Mouse (Mus musculus) urinary bladder, adult 2 months (tissue): Measurements from ENCODE around the gene Wnt3a. TPM values are rescaled to one million over a fixed set of nuclear protein-coding genes. Genes with fewer than 3 reads are reported as not detected.
"Not testable (repeated sequence)": the region's sequence is repeated elsewhere in the genome, so short reads cannot be mapped to it uniquely, and the experiment has no call there.

ENCODE experiments used
- DNase-seq: peaks from one replicate; pipeline ENCODE4 v3.0.0; 2022; ENCODE audit warnings: low spot score
- polyA plus RNA-seq: library from polyadenylated mRNA; depleted of rRNA; stranded (reverse); fragments of >200 nt; gene quantifications from 2 replicates; pipeline ENCODE4 v1.2.3, GENCODE M21; 2012

Wnt3a gene
- polyA plus RNA-seq, 1 experiment: 0.03 TPM

DNA sequence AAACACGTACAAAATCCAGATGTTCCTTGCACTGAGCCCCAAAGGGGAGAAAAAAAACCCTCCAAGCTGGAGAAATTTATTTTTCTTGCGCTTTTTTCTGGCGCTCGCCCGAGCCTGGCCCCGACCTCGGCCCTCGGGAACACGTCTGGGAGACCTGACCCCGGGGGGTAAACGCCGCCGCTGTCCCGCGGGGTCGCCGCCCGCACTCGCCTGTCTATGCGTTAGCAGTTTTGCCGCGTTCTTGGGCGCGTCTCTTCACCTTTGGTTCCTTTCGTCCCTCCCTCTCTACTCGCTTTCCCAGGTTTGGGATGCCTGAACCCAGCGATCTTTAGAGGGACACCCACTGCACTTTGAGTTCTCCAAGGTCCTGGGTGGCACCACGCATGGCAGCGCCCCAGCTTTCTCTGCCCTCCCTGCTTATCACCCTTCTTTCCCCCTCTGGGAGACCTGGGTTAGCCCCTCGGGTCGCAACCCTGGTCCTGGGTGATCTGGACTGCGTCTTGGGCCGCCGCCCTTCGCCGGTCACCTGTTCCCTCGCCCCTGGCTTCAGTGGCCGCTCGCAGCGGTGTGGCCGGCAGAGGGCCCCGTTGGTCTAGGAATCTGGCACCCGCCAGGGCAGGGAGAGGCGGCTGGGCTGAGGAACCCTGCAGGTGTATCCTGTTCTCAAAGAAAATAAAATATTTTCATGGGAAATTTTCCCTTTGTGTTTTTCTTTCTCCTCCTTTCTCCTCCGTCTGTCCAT is 17.0 kb upstream of the Wnt3a start:
- peak; percentile 81 for DNase-seq

DNA sequence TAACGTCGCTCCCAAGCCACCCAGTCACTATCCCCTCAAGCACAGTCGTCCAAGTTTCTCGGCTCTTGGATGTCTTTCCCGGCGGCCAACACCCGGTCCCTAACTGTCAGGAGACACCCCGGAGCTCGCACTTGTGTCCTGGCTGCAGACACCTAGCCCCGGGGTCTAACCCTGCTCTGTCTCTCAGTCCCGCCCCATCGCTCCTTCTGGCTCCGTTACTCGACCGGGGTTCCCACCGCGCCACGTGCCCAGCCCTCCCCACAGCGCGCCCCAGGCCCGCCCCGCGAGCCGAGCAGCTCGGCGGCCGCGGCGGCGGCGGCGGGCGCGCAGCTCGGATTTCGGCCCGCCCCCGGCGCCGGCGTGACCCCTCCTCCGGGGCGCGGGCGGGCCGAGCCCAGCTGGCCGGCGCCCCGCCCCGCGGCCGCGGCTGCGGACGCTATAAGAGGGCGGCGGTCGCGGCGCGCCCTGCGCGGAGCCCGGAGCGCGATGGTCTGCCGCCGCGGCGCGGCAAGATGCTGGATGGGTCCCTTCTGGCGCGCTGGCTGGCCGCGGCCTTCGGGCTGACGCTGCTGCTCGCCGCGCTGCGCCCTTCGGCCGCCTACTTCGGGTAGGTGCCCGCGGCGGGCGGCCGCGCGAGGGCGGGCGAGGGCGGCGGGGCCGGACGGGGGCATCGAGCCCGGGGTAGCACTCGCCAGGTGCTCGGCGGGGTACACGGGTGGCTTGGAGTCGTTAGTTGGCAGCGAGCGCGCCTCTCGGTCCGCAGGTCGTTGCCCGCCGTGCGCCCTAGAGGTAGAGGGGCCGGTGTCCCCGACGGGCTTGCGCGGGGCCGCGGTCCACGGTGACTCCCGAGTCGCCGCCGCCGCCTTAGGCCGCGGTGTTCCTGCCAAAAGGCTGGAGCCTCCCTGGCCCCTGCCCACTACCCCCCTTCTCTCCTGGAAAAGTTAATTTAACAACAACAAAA is 16.2 kb upstream of the Wnt3a start, which contains the start of gene Wnt9a:
Gene Wnt9a, plus strand, starts transcription at position 468 of the 961 bp plus-strand sequence.
- peak; percentile 76 for DNase-seq

- no peak for DNase-seq
Measured at GRCm38 (mm10) chr11:59305821-59306215, 15.3 kb upstream of the Wnt3a start.

- no peak for DNase-seq
Measured at GRCm38 (mm10) chr11:59305008-59305820, 14.7 kb upstream of the Wnt3a start.

GRCm38 (mm10) chr11:59302700-59303569 is 12.4 kb upstream of the Wnt3a start:
- DNase-seq: peak; percentile 63

- not testable (repeated sequence) for DNase-seq
Measured at GRCm38 (mm10) chr11:59301053-59301452, 10.5 kb upstream of the Wnt3a start.

DNA sequence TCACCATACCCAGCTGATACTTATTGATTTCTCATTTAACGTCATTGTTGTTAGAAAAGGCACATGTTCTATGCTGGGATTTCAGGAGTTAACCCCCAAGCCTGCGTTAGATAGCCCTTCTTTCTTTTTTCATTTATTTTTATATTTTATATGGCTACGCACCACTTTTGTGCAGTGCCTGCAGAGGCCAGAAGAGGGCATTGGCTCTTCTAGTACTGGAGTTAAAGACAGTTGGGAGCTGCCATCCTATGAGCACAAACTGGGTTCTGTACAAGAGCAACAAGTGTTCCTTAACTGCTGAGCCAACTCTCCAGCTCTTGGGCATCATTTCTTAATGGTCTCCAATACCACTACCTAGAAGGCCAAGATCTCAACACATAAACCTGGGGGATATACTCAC is 9.6 kb upstream of the Wnt3a start:
- no peak for DNase-seq

GRCm38 (mm10) chr11:59297941-59298340 is 7.4 kb upstream of the Wnt3a start:
- no peak for DNase-seq

- no peak for DNase-seq
Measured at GRCm38 (mm10) chr11:59293616-59294015, 3.1 kb upstream of the Wnt3a start.

DNA sequence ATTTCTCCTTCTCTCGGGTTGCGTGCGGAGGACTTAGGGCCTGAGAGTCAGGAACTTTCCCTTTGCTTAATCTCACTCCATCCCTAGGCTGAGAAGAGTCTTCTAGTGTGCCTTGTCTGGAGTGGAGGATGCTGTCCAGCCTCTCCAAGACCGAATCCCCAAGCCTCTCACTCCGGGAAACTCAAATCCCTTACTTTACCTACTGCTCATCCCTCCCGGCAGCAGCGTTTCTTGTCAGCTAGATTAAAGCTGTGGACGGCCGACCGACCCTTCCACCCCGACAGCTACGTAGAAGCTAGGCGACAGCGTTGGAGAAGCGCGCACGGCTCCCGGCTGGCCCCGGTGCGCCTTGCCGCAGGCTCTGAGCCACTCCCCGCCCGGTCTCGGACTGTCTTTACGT is 846 bp downstream of the Wnt3a start:
- DNase-seq: no peak

GRCm38 (mm10) chr11:59284146-59284545 is 6.4 kb downstream of the Wnt3a start:
- no peak for DNase-seq

DNA sequence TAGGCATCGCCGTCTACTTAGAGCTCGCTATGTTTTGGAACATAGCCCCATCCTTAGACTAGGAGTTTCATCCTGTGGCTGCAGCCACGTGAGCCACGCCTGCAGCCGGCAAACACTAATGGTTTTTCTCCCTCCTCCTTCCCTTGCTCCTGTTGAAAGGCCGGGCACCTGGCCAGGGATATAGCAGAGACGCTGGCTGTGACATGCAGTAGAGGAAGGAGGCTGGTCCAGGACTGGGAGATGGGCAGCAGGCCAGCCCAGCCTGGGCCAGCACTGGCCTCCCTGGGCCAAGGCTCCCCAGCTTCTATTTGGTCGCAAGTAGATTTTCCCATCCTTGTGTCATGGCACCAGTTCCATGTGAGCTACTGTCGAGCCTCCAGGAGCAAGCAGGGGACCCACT is 7.6 kb downstream of the Wnt3a start:
- peak; percentile 46 for DNase-seq

DNA sequence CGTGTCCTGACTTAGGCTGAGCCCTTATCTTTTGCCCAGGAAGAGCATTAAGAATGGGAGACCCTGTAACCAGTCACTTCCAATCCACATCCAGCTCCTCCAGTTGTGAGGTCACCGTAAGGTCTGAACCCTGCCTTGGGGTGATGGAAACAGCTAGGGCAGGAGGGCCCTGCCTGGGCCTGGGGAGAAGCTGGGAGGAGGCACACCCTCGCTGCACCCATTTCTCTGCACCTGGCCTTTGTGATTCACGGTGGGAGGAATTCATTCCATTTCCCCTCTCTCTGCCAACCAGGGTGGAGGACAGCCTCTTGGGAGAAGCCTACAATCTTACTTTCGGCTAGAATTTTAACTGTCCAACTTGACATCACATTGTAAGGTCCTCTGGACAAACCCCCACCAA is 8.4 kb downstream of the Wnt3a start:
- DNase-seq: no peak

DNA sequence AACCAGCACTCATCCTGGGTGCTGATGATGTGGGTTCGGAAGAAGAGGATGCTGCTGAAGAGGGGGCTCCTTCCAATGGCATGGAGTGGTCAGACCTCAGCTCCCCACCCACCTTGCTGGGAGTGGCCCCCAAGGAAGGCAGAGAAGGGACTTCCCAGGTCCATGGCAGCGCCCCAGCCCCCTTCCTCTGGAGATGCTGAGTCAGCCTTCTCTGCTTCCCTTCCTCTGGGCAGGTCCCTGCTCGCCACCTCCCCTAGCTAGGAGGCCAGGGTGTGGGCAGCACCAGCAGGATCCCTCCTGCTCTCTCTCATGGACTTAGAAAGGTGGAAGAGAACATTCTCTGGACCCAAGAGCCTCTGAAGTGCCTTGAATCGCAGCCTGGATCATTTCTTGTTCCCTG is 12.5 kb downstream of the Wnt3a start:
- no peak for DNase-seq

GRCm38 (mm10) chr11:59276877-59277276 is 13.7 kb downstream of the Wnt3a start:
- DNase-seq: no peak

GRCm38 (mm10) chr11:59274184-59274583 is 16.4 kb downstream of the Wnt3a start:
- DNase-seq: no peak

GRCm38 (mm10) chr11:59266727-59267126 is 23.8 kb downstream of the Wnt3a start:
- DNase-seq: no peak

DNA sequence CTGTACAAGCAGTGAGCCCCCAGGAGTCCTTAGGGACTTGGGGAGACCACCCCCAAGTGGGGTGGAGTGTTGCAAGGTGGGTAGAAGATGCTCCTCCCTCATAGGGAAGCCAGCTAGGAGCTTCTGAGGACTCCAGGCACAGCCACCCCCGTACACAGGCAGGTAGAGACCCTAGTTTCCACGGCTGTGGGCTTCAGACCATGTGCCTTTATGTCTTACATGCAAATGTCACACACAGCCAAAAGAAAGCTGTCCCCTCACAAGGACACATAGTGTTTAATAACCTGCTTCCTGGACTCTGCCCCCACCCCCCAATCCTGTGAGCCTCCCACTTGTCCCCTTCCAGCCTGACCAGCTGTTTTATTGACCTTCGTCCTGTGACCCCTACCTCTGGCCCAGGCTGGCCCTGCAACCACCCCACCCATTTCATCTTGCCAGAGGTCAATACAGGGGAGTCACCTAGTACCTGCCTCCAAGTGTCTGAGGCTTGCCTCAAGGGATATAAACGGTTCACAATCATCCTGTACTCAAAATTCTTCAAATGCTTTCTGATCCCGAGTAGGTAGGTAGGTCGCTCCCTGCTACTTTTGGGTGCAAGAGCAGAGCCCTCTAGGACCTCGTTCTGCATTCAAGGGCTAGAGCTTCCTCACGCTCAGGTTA is 25.3 kb downstream of the Wnt3a start:
- no peak for DNase-seq

- no peak for DNase-seq
Measured at GRCm38 (mm10) chr11:59264593-59264992, 26.0 kb downstream of the Wnt3a start.

- DNase-seq: no peak
Measured at GRCm38 (mm10) chr11:59263870-59264563, 26.5 kb downstream of the Wnt3a start.
